Mouse (Mus musculus) mouse embryonic stem cell (cell line): Measurements from ENCODE around the gene Grb2.

Experiments
- in situ Hi-C, 2 experiments: fragments of 300-500 bp; cut with MboI; formaldehyde crosslinking; loops; 1 replicate in 1 of 2; 3 replicates in 1 of 2; pipeline ENCODE4 v1.14.3; 2019 to 2020; ENCODE audit warnings: low sequenced_read_pairs in 2 of 2, low pct_unique_long_range_greater_than_20kb in 1 of 2, mixed read lengths in 1 of 2; ENCODE audit not compliant: unreplicated experiment in 1 of 2

The Grb2 gene

GRCm38 (mm10) chr11:115708209-115708876 is at the start of gene Grb2:
Grb2 (minus strand) TSS chr11:115708597.
- in situ Hi-C loops = no loop called here

- in situ Hi-C loops = no loop called here
Observed at GRCm38 (mm10) chr11:115753485-115753884, 45.1 kb upstream of the Grb2 start.

- in situ Hi-C loops = no loop called here
Observed at GRCm38 (mm10) chr11:115752653-115753052, 44.3 kb upstream of the Grb2 start.

GRCm38 (mm10) chr11:115751725-115752124 is 43.3 kb upstream of the Grb2 start:
- in situ Hi-C loops = no loop called here

GRCm38 (mm10) chr11:115749834-115750233 is 41.4 kb upstream of the Grb2 start:
- in situ Hi-C loops = loop anchor here (10.0 to 25.0 kb wide), 2 partner anchors 112 to 125 kb away; partner anchors contain the start of gene Myo15b (in 1 of the 2)

GRCm38 (mm10) chr11:115747351-115747750 is 39.0 kb upstream of the Grb2 start:
- in situ Hi-C loops = loop anchor here (10.0 to 25.0 kb wide), 2 partner anchors 115 to 127 kb away; partner anchors contain the start of gene Myo15b (in 1 of the 2)

- in situ Hi-C loops = loop anchor here (10.0 to 25.0 kb wide), 2 partner anchors 116 to 128 kb away; partner anchors contain the start of gene Myo15b (in 1 of the 2)
Observed at GRCm38 (mm10) chr11:115746762-115747161, 38.4 kb upstream of the Grb2 start.

GRCm38 (mm10) chr11:115746109-115746508 is 37.7 kb upstream of the Grb2 start:
- in situ Hi-C loops = loop anchor here (10.0 to 25.0 kb wide), 2 partner anchors 116 to 129 kb away; partner anchors contain the start of gene Myo15b (in 1 of the 2)

GRCm38 (mm10) chr11:115744385-115744784 is 36.0 kb upstream of the Grb2 start:
- in situ Hi-C loops = loop anchor here (10.0 to 25.0 kb wide), 2 partner anchors 118 to 130 kb away; partner anchors contain the start of gene Myo15b (in 1 of the 2)

GRCm38 (mm10) chr11:115742926-115743325 is 34.5 kb upstream of the Grb2 start:
- in situ Hi-C loops = loop anchor here (10.0 to 25.0 kb wide), 2 partner anchors 119 to 132 kb away; partner anchors contain the start of gene Myo15b (in 1 of the 2)

GRCm38 (mm10) chr11:115741070-115741469 is 32.7 kb upstream of the Grb2 start:
- in situ Hi-C loops = loop anchor here (10.0 to 25.0 kb wide), 2 partner anchors 121 to 134 kb away; partner anchors contain the start of gene Myo15b (in 1 of the 2)

- in situ Hi-C loops = loop anchor here in 1 of 2 experiments (25.0 kb wide), 1 partner anchor 124 kb away; the partner anchor contains the start of gene Myo15b
Observed at GRCm38 (mm10) chr11:115738275-115738885, 30.0 kb upstream of the Grb2 start.

GRCm38 (mm10) chr11:115737608-115738208 is 29.3 kb upstream of the Grb2 start:
- in situ Hi-C loops = loop anchor here in 1 of 2 experiments (25.0 kb wide), 1 partner anchor 125 kb away; the partner anchor contains the start of gene Myo15b

GRCm38 (mm10) chr11:115734041-115734686 is 25.8 kb upstream of the Grb2 start:
- in situ Hi-C loops = loop anchor here in 1 of 2 experiments (25.0 kb wide), 1 partner anchor 128 kb away; the partner anchor contains the start of gene Myo15b

- in situ Hi-C loops = no loop called here
Observed at GRCm38 (mm10) chr11:115723231-115723630, 14.8 kb upstream of the Grb2 start.

GRCm38 (mm10) chr11:115722638-115723037 is 14.2 kb upstream of the Grb2 start:
- in situ Hi-C loops = no loop called here

- in situ Hi-C loops = loop anchor here in 1 of 2 experiments (5.0 kb wide), 1 partner anchor 81 kb away; no protein-coding TSS in a partner anchor
Observed at GRCm38 (mm10) chr11:115717660-115718390, 9.4 kb upstream of the Grb2 start.
